8 mouse cellular contexts compared by ENCODE assay signal in the genomic region with DNA sequence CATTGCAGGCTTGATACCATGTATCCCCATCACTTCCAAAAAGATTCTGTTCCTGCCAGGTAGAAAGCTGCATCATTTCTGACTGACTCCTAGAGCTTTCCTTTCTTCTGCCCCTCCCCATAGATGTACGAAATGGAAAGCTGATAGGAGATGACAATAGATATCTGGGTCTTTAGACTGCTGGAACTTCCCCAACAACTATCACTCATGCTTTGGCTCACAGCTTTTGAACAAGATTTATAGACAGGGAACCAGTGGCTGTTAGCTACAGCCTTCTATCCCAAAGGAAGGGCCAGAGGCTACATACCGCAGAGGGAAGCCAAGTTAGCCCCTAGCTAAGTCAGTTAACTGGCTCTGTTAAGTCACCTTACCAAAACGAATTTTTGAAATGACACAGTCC.
DNase-seq lines count a peak whose midpoint lies in the region; ATAC-seq lines count a peak whose summit lies in the region.

No protein-coding gene starts in this region.

- H3K27me3 ChIP-seq in kidney, embryonic 15.5 days, result no peaks in the 10 kb centered on the region
- no peaks in the 10 kb centered on the region; the same call in 1 of the 2 replicates for H3K27me3 ChIP-seq in embryonic facial prominence, embryonic 12.5 days
- H3K27me3 ChIP-seq in hindbrain, embryonic 16.5 days (replicated peaks; ENCODE audit: control insufficient read depth, insufficient read depth, low read length), result no peaks in the 10 kb centered on the region
- H3K27me3 ChIP-seq in midbrain, embryonic 14.5 days (ENCODE audit: control insufficient read depth, insufficient read depth, low read length), result no peaks in the 10 kb centered on the region; the same call in 1 of the 2 replicates

- ATAC-seq in kidney, embryonic 15.5 days (replicated peaks; ENCODE audit: low FRiP score), result no peak
- no peak for ATAC-seq in embryonic facial prominence, embryonic 12.5 days (ENCODE audit: insufficient number of reproducible peaks, insufficient read depth, low FRiP score, low TSS enrichment)
- no peak for ATAC-seq in hindbrain, embryonic 16.5 days
- no peak for ATAC-seq in midbrain, embryonic 14.5 days (ENCODE audit: low FRiP score, low TSS enrichment)

- peak overlapping the region; percentile 64; the same call in 1 of the 2 replicates for H3K9ac ChIP-seq in kidney, embryonic 15.5 days
- H3K9ac ChIP-seq in embryonic facial prominence, embryonic 12.5 days, result peak overlapping the region; percentile 60; the same call in 1 of the 2 replicates
- peak overlapping the region; percentile 53 for H3K9ac ChIP-seq in hindbrain, embryonic 16.5 days (ENCODE audit: low read depth, low read length)
- H3K9ac ChIP-seq in midbrain, embryonic 14.5 days (replicated peaks; ENCODE audit: low read length), result peak overlapping the region; percentile 64; the same call in 1 of the 2 replicates

- H3K9me3 ChIP-seq in kidney, embryonic 15.5 days (replicated peaks), result no peaks in the 10 kb centered on the region
- no peaks in the 10 kb centered on the region for H3K9me3 ChIP-seq in embryonic facial prominence, embryonic 12.5 days
- no peaks in the 10 kb centered on the region for H3K9me3 ChIP-seq in hindbrain, embryonic 16.5 days (ENCODE audit: control insufficient read depth, low read length)
- no peaks in the 10 kb centered on the region for H3K9me3 ChIP-seq in midbrain, embryonic 14.5 days (ENCODE audit: control insufficient read depth, low read length)

- DNase-seq in kidney, adult 18-20 months, result no peak
- no peak for DNase-seq in midbrain, embryonic 14.5 days
- no peak for DNase-seq in spleen, postnatal 10 days (ENCODE audit: low spot score in 2 of 2)
- no peak for DNase-seq in cerebellum, adult 9-10 months
- DNase-seq in cerebellum, adult 9-11 months, result no peak

- H3K36me3 ChIP-seq in kidney, embryonic 15.5 days, result no peaks in the 10 kb centered on the region
- H3K36me3 ChIP-seq in embryonic facial prominence, embryonic 12.5 days, result no peaks in the 10 kb centered on the region
- H3K36me3 ChIP-seq in hindbrain, embryonic 16.5 days (ENCODE audit: control insufficient read depth, insufficient read depth, low read length), result no peaks in the 10 kb centered on the region
- H3K36me3 ChIP-seq in midbrain, embryonic 14.5 days (ENCODE audit: control insufficient read depth, insufficient read depth, low read length), result no peaks in the 10 kb centered on the region

- WGBS in kidney, embryonic 15.5 days, result 18% methylated on average over 3 of the region's 3 CpGs
- WGBS in embryonic facial prominence, embryonic 12.5 days, result 32% methylated on average over 3 of the region's 3 CpGs
- 22% methylated on average over 3 of the region's 3 CpGs for WGBS in hindbrain, embryonic 16.5 days
- 21% methylated on average over 3 of the region's 3 CpGs for WGBS in midbrain, embryonic 14.5 days

- peaks cover 55% of the 10 kb centered on the region for H3K4me1 ChIP-seq in kidney, embryonic 15.5 days
- peaks cover 29% of the 10 kb centered on the region for H3K4me1 ChIP-seq in embryonic facial prominence, embryonic 12.5 days
- H3K4me1 ChIP-seq in hindbrain, embryonic 16.5 days (ENCODE audit: control insufficient read depth, insufficient read depth, low read depth, low read length), result peaks cover 23% of the 10 kb centered on the region
- H3K4me1 ChIP-seq in midbrain, embryonic 14.5 days (ENCODE audit: control insufficient read depth, insufficient read depth, low read length), result peaks cover 27% of the 10 kb centered on the region

- no peak overlapping the region; the same call in 1 of the 2 replicates for H3K27ac ChIP-seq in kidney, embryonic 15.5 days
- H3K27ac ChIP-seq in embryonic facial prominence, embryonic 12.5 days, result no peak overlapping the region
- peak overlapping the region; percentile 91; the same call in 1 of the 2 replicates for H3K27ac ChIP-seq in hindbrain, embryonic 16.5 days (ENCODE audit: low read depth, low read length)
- no peak overlapping the region for H3K27ac ChIP-seq in midbrain, embryonic 14.5 days (replicated peaks; ENCODE audit: low read depth, low read length)

- peak overlapping the region; percentile 73 for H3K4me2 ChIP-seq in kidney, embryonic 15.5 days
- H3K4me2 ChIP-seq in embryonic facial prominence, embryonic 12.5 days (replicated peaks), result peak overlapping the region; percentile 67
- peak overlapping the region; percentile 82 for H3K4me2 ChIP-seq in hindbrain, embryonic 16.5 days (ENCODE audit: low read length)
- H3K4me2 ChIP-seq in midbrain, embryonic 14.5 days (ENCODE audit: low read length), result peak overlapping the region; percentile 82

- peak overlapping the region; percentile 66 for H3K4me3 ChIP-seq in kidney, embryonic 15.5 days (replicated peaks)
- peak overlapping the region; percentile 60 for H3K4me3 ChIP-seq in embryonic facial prominence, embryonic 12.5 days
- H3K4me3 ChIP-seq in hindbrain, embryonic 16.5 days (ENCODE audit: low read length), result peak overlapping the region; percentile 76
- H3K4me3 ChIP-seq in midbrain, embryonic 14.5 days (replicated peaks; ENCODE audit: low read depth, low read length), result peak overlapping the region; percentile 61
